Mouse (Mus musculus): ENCODE results near the gene Gm6020. TPM values are rescaled to one million over a fixed set of nuclear protein-coding genes. Genes with fewer than 3 reads are reported as not detected.

The Gm6020 gene
- total RNA-seq, 2 experiments from 2014 or later: not detected

Other genes with a start within 250 kb of the Gm6020 start
- gene Zfp950, start 43.0 kb upstream of the Gm6020 start, total RNA-seq (2021): 10 to 100 TPM; 17.1 to 34.4 TPM
- under 1 TPM in 1 of 2 experiments, not detected in 1; 0.27 TPM for gene Gm7102, start 7.6 kb upstream of the Gm6020 start, total RNA-seq (2021)
- 10 to 100 TPM; 14.8 to 24.7 TPM for gene Csf2ra, start 44.5 kb downstream of the Gm6020 start, total RNA-seq (2021)
- not detected for gene Gm21060, start 113.2 kb downstream of the Gm6020 start, total RNA-seq (2021)